Mouse (Mus musculus) cerebellum, adult 2 months (tissue): ENCODE measurements around the gene Sema3e.

Experiments used
- CTCF ChIP-seq: fragments of 200-500 bp; IDR thresholded peaks from 2 replicates; pipeline ENCODE4 v1.5.1; 2011; ENCODE audit warnings: low read depth, mild to moderate bottlenecking, control low read depth, low read length, moderate library complexity, borderline replicate concordance; ENCODE audit not compliant: insufficient read depth
- POLR2A ChIP-seq: fragments of 200-500 bp; IDR thresholded peaks from 2 replicates; pipeline ENCODE4 v1.6.1; 2011; ENCODE audit warnings: low read length, control low read depth, borderline replicate concordance; ENCODE audit not compliant: insufficient read depth

DNA sequence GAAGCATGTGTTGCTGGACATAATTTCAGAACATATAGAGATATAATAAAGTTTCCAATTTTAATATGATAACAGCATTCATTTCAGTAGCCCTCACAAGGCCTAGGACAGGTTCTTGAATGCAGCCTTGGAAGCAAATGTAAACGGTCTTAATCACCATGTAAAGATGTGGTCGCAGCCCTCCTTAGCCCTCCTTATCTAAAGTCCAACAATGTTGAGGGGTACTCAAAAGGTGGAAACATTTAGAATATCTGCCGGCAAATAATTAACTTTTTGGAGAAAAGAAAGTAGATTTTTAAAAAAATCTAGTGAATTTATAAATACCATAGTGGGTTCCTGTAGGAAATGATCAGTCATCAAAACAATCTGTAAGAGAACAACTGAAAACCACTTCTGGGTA is 73.6 kb downstream of the Sema3e start:
- no peak for TF ChIP-seq CTCF
- no peak for TF ChIP-seq POLR2A
